Mouse (Mus musculus): ENCODE results near the gene Apeh. TPM values are rescaled to one million over a fixed set of nuclear protein-coding genes. Genes with fewer than 3 reads are reported as not detected.

Apeh gene
- polyA plus RNA-seq, 1 experiment from 2014 or later, result 35.4 TPM

- no peak for ATAC-seq (ENCODE audit: low FRiP score, low TSS enrichment)
- no peak overlapping the region for H3K4me3 ChIP-seq (ENCODE audit: low read depth, low read length)
- H3K36me3 ChIP-seq (ENCODE audit: control insufficient read depth, insufficient read depth, low read length), result no peaks in the 10 kb centered on the region; the same call in 1 of the 2 replicates
- H3K27ac ChIP-seq (replicated peaks), result no peak overlapping the region
- H3K4me2 ChIP-seq (replicated peaks; ENCODE audit: low read depth), result no peak overlapping the region
- WGBS, result 51% methylated on average over 9 of the region's 9 CpGs
- peak; percentile 23 for DNase-seq (ENCODE audit: low spot score)
- H3K9me3 ChIP-seq (ENCODE audit: control insufficient read depth, low read length), result no peaks in the 10 kb centered on the region
- TF ChIP-seq CTCF (IDR thresholded peaks at IDR 0.05; ENCODE audit: low read depth), result no peak
- TF ChIP-seq EP300 (optimal IDR thresholded peaks at IDR 0.05), result no peak
- H3K9ac ChIP-seq (ENCODE audit: low read length), result no peak overlapping the region
- no peaks in the 10 kb centered on the region for H3K27me3 ChIP-seq (ENCODE audit: control insufficient read depth, insufficient read depth, low read length)
- no peaks in the 10 kb centered on the region for H3K4me1 ChIP-seq (replicated peaks; ENCODE audit: control insufficient read depth, insufficient read depth)
Observed at GRCm38 (mm10) chr9:108072481-108072924, 21.9 kb downstream of the Apeh start.

- Histone ChIP-seq H3K27me3 (ENCODE audit: control insufficient read depth, insufficient read depth, low read length) (no peaks in the 10 kb centered on the region), H3K9ac (ENCODE audit: low read length) (no peak overlapping the region), H3K36me3 (ENCODE audit: control insufficient read depth, insufficient read depth, low read length) (no peaks in the 10 kb centered on the region; the same call in 1 of the 2 replicates), H3K4me2 (replicated peaks; ENCODE audit: low read depth) (no peak overlapping the region), H3K4me1 (replicated peaks; ENCODE audit: control insufficient read depth, insufficient read depth) (no peaks in the 10 kb centered on the region), H3K9me3 (ENCODE audit: control insufficient read depth, low read length) (no peaks in the 10 kb centered on the region), H3K27ac (replicated peaks) (no peak overlapping the region), H3K4me3 (ENCODE audit: low read depth, low read length) (no peak overlapping the region)
- TF ChIP-seq CTCF (IDR thresholded peaks at IDR 0.05; ENCODE audit: low read depth) (no peak), EP300 (optimal IDR thresholded peaks at IDR 0.05) (no peak)
- no peak for ATAC-seq (ENCODE audit: low FRiP score, low TSS enrichment)
- DNase-seq (ENCODE audit: low spot score), result peak; percentile 32
- WGBS, result 58% methylated on average over 4 of the region's 4 CpGs
Observed at GRCm38 (mm10) chr9:108071801-108072200, 22.6 kb downstream of the Apeh start.

- no peak for DNase-seq (ENCODE audit: low spot score)
- Histone ChIP-seq H3K27me3 (ENCODE audit: control insufficient read depth, insufficient read depth, low read length) (no peaks in the 10 kb centered on the region), H3K9ac (ENCODE audit: low read length) (no peak overlapping the region), H3K9me3 (ENCODE audit: control insufficient read depth, low read length) (no peaks in the 10 kb centered on the region), H3K36me3 (ENCODE audit: control insufficient read depth, insufficient read depth, low read length) (no peaks in the 10 kb centered on the region; the same call in 1 of the 2 replicates), H3K4me2 (replicated peaks; ENCODE audit: low read depth) (no peak overlapping the region), H3K4me3 (ENCODE audit: low read depth, low read length) (no peak overlapping the region), H3K4me1 (replicated peaks; ENCODE audit: control insufficient read depth, insufficient read depth) (no peaks in the 10 kb centered on the region), H3K27ac (replicated peaks) (no peak overlapping the region)
- 82% methylated on average over 7 of the region's 7 CpGs for WGBS
- no peak for ATAC-seq (ENCODE audit: low FRiP score, low TSS enrichment)
- TF ChIP-seq CTCF (IDR thresholded peaks at IDR 0.05; ENCODE audit: low read depth) (no peak), EP300 (optimal IDR thresholded peaks at IDR 0.05) (no peak)
Observed at GRCm38 (mm10) chr9:108069529-108069928, 24.9 kb downstream of the Apeh start.

DNA sequence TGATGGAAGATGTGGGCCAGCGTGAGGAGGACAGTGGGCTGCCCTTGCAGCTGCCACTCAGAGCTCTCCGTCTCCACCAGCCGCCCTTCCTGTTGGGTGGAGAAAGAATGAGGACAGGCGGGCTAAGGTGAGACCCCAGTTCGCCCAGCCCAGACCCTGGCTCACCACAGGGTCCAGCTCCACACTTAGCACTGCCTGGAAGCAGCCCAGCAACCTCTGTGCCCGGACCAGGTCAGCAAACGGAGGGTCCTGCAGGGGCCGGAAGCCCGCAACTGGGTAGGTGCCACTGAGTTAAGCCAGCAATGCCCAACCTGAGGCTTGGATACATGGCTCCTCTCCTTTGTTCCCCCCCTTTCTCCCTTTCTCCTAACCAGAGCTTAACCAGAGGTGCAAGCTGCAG is 25.4 kb downstream of the Apeh start:
- Histone ChIP-seq H3K4me1 (replicated peaks; ENCODE audit: control insufficient read depth, insufficient read depth) (no peaks in the 10 kb centered on the region), H3K9ac (ENCODE audit: low read length) (no peak overlapping the region), H3K9me3 (ENCODE audit: control insufficient read depth, low read length) (no peaks in the 10 kb centered on the region), H3K36me3 (ENCODE audit: control insufficient read depth, insufficient read depth, low read length) (peaks cover under 1% of the 10 kb centered on the region; the same call in 1 of the 2 replicates), H3K27me3 (ENCODE audit: control insufficient read depth, insufficient read depth, low read length) (no peaks in the 10 kb centered on the region), H3K4me2 (replicated peaks; ENCODE audit: low read depth) (no peak overlapping the region), H3K4me3 (ENCODE audit: low read depth, low read length) (no peak overlapping the region), H3K27ac (replicated peaks) (no peak overlapping the region)
- no peak for ATAC-seq (ENCODE audit: low FRiP score, low TSS enrichment)
- no peak for DNase-seq (ENCODE audit: low spot score)
- WGBS, result 89% methylated on average over 9 of the region's 9 CpGs
- TF ChIP-seq CTCF (IDR thresholded peaks at IDR 0.05; ENCODE audit: low read depth) (no peak), EP300 (optimal IDR thresholded peaks at IDR 0.05) (no peak)

DNA sequence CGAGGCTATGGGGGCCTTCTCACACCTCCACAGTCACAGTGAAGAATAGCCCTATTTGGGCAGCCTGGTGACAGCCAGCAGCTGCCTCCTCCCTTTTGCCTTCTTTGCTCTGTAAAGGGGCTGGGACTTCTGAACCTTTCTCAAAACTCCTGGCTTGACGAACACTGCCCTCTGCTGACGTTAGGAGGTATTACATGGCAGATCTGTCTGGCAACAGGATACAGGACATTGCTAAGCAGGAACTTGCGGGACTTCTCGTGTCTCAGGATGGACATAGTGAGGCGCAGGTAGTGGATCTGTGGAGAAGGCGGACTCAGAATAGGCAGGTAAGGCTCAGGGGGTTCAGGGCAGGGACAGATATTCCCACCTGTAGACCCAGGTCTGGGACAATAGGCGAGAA is 26.5 kb downstream of the Apeh start:
- no peaks in the 10 kb centered on the region for H3K9me3 ChIP-seq (ENCODE audit: control insufficient read depth, low read length)
- 18% methylated on average over 8 of the region's 8 CpGs for WGBS
- no peak overlapping the region for H3K9ac ChIP-seq (ENCODE audit: low read length)
- H3K36me3 ChIP-seq (ENCODE audit: control insufficient read depth, insufficient read depth, low read length), result peaks cover 5% of the 10 kb centered on the region; the same call in 1 of the 2 replicates
- ATAC-seq (ENCODE audit: low FRiP score, low TSS enrichment), result peak; percentile 33
- no peaks in the 10 kb centered on the region for H3K4me1 ChIP-seq (replicated peaks; ENCODE audit: control insufficient read depth, insufficient read depth)
- peak overlapping the region; percentile 65 for H3K27ac ChIP-seq (replicated peaks)
- no peaks in the 10 kb centered on the region for H3K27me3 ChIP-seq (ENCODE audit: control insufficient read depth, insufficient read depth, low read length)
- DNase-seq (ENCODE audit: low spot score), result peak; percentile 88
- no peak overlapping the region for H3K4me2 ChIP-seq (replicated peaks; ENCODE audit: low read depth)
- peak; percentile 99 for TF ChIP-seq CTCF (IDR thresholded peaks at IDR 0.05; ENCODE audit: low read depth)
- no peak for TF ChIP-seq EP300 (optimal IDR thresholded peaks at IDR 0.05)
- no peak overlapping the region for H3K4me3 ChIP-seq (ENCODE audit: low read depth, low read length)

- Histone ChIP-seq H3K27me3 (ENCODE audit: control insufficient read depth, insufficient read depth, low read length) (no peaks in the 10 kb centered on the region), H3K36me3 (ENCODE audit: control insufficient read depth, insufficient read depth, low read length) (peaks cover 8% of the 10 kb centered on the region), H3K27ac (replicated peaks) (peak overlapping the region; percentile 65; the same call in 1 of the 2 replicates), H3K4me1 (replicated peaks; ENCODE audit: control insufficient read depth, insufficient read depth) (no peaks in the 10 kb centered on the region), H3K9ac (ENCODE audit: low read length) (no peak overlapping the region), H3K4me2 (replicated peaks; ENCODE audit: low read depth) (no peak overlapping the region), H3K9me3 (ENCODE audit: control insufficient read depth, low read length) (no peaks in the 10 kb centered on the region), H3K4me3 (ENCODE audit: low read depth, low read length) (no peak overlapping the region)
- TF ChIP-seq EP300 (optimal IDR thresholded peaks at IDR 0.05) (no peak), CTCF (IDR thresholded peaks at IDR 0.05; ENCODE audit: low read depth) (peak; percentile 62)
- ATAC-seq (ENCODE audit: low FRiP score, low TSS enrichment) (no peak), DNase-seq (ENCODE audit: low spot score) (no peak)
- WGBS, result 86% methylated on average over 7 of the region's 7 CpGs
Observed at GRCm38 (mm10) chr9:108067199-108067598, 27.2 kb downstream of the Apeh start.

All from stomach, postnatal 0 days (tissue).